Mouse (Mus musculus) kidney, adult 2 months (tissue): Measurements from ENCODE around the gene Phf14.

Experiments used
- CTCF ChIP-seq: fragments of 200-500 bp; conservative IDR thresholded peaks from 2 replicates; pipeline ENCODE4 v1.5.1; 2011; ENCODE audit warnings: low read depth, mild to moderate bottlenecking, control low read depth, low read length, moderate library complexity, mixed read lengths; ENCODE audit not compliant: insufficient read depth, insufficient read length
- POLR2A ChIP-seq: fragments of 200-500 bp; IDR thresholded peaks from one replicate; pipeline ENCODE4 v1.6.1; 2011; ENCODE audit warnings: low read depth, low read length, control low read depth

- TF ChIP-seq CTCF (no peak), POLR2A (no peak)
Measured at GRCm38 (mm10) chr6:12127287-12127686, 219.7 kb downstream of the Phf14 start.
